Mouse (Mus musculus) limb, embryonic 11.5 days (tissue): Measurements from ENCODE around the gene Map4k2. TPM values are rescaled to one million over a fixed set of nuclear protein-coding genes. Genes with fewer than 3 reads are reported as not detected.
A peak's percentile ranks its signal among the peaks of the same experiment; 100 is the strongest.

Source experiments
- ATAC-seq: fragments of 200-750 bp; cut with Nextera tagmentation; 2 replicates; pipeline ENCODE4 v1.8.0; 2017; ENCODE audit warnings: low read depth; ENCODE audit not compliant: insufficient number of reproducible peaks, low FRiP score, low TSS enrichment
- DNase-seq: peaks from one replicate; pipeline ENCODE4 v3.0.0-alpha.2; 2015; ENCODE audit warnings: low spot score
- H3K27ac ChIP-seq: fragments of 300-500 bp; sonication (generic); replicated peaks from 2 replicates; pipeline ENCODE4 v1.5.1; 2014; ENCODE audit warnings: low read depth, mild to moderate bottlenecking, low read length
- H3K27me3 ChIP-seq: fragments of 300-500 bp; sonication (generic); 2 replicates; pipeline ENCODE4 v1.6.1; 2014; ENCODE audit warnings: mild to moderate bottlenecking, low read length, mixed read lengths; ENCODE audit not compliant: control insufficient read depth, insufficient read depth
- H3K36me3 ChIP-seq: fragments of 300-500 bp; sonication (generic); 2 replicates; pipeline ENCODE4 v1.6.1; 2014; ENCODE audit warnings: mild to moderate bottlenecking, low read length, moderate library complexity, mixed read lengths; ENCODE audit not compliant: control insufficient read depth, insufficient read depth
- H3K4me1 ChIP-seq: fragments of 300-500 bp; sonication (generic); 2 replicates; pipeline ENCODE4 v1.6.1; 2014; ENCODE audit warnings: low read length, mixed read lengths; ENCODE audit not compliant: control insufficient read depth, insufficient read depth
- H3K4me2 ChIP-seq: fragments of 300-500 bp; sonication (generic); 2 replicates; pipeline ENCODE4 v1.6.1; 2014; ENCODE audit warnings: low read depth, mild to moderate bottlenecking, moderate library complexity; ENCODE audit not compliant: severe bottlenecking
- H3K4me3 ChIP-seq: fragments of 300-500 bp; sonication (generic); 2 replicates; pipeline ENCODE4 v1.5.1; 2014; ENCODE audit warnings: low read depth, low read length
- H3K9ac ChIP-seq: fragments of 300-500 bp; sonication (generic); 2 replicates; pipeline ENCODE4 v1.6.1; 2014; ENCODE audit warnings: mild to moderate bottlenecking, low read length
- H3K9me3 ChIP-seq: fragments of 300-500 bp; sonication (generic); 2 replicates; pipeline ENCODE4 v1.6.1; 2016; ENCODE audit warnings: low read length; ENCODE audit not compliant: control insufficient read depth
- WGBS: fragments of 180-500 bp; shearing (Covaris S2); extraction: QIAGEN DNeasy Blood & Tissue Kit; methylation state at CpG from one replicate; pipeline ENCODE4 v1.1.7; 2014; 5-methylcytosine and 5-hydroxymethylcytosine counted together
- polyA plus RNA-seq: library from polyadenylated mRNA; unstranded; fragments of >200 nt; fragmentation: Nextera tagmentation; extraction: Ambion mirVana; gene quantifications from 2 replicates; pipeline ENCODE4 v1.2.1, GENCODE M21; 2014

The Map4k2 gene
- polyA plus RNA-seq, 1 experiment from 2014 or later, result 7.3 TPM

DNA sequence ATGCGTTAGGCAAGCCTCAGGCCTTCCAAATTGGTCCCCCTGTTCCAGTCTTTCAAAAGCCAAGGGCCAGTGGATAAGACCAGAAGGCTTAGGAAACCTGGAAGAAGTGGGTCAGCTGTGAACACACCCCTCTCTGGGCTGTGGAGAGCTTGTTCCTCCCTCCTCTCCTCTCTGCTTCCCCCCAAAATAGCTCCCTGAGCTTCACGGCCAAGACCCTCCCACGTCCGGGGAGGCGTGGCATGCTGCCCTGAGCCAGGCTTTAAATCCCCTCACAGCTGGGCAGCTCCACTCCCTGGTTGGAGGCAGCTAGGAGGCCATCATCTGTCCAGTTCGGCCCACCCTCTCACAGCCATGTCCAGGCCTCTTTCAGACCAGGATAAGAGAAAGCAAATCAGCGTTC lies 43.2 kb downstream of the Map4k2 start, which contains the start of gene Pygm:
Gene Pygm (plus strand): TSS at position 272 of the 400 bp plus-strand sequence.
- ATAC-seq (no peak), DNase-seq (peak; percentile 52)
- Histone ChIP-seq H3K4me1 (peaks cover 15% of the 10 kb centered on the region), H3K9ac (peak within 1 kb of the TSS; percentile 22; the same call in 1 of the 2 replicates), H3K9me3 (no peaks in the 10 kb centered on the region), H3K4me2 (no peak within 1 kb of the TSS), H3K27me3 (no peaks in the 10 kb centered on the region), H3K27ac (no peak within 1 kb of the TSS), H3K36me3 (no peaks in the 10 kb centered on the region), H3K4me3 (no peak within 1 kb of the TSS)
- 21% methylated on average over 7 of the region's 7 CpGs for WGBS

DNA sequence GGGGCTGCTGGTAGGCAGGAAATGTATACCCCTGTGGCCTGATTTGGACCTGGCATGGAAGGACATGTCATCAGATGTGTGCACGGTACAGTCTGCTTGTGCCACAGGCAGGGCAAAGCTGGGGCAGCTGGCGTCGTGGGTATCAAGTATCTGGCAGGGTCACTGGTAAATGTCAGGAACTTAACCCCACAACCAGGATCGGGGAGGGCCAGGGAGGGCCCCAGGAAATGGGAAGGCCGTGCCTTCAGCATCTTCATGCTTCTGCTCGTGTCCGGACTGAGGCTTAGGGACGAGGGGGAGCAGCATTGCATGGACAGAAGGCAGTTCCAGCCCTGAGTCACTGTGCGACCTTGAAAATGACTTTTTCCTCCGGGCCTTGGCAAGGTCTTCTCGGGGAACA lies 44.0 kb downstream of the Map4k2 start:
- no peaks in the 10 kb centered on the region for H3K9me3 ChIP-seq
- H3K4me2 ChIP-seq, result no peak overlapping the region
- no peaks in the 10 kb centered on the region for H3K27me3 ChIP-seq
- peaks cover 23% of the 10 kb centered on the region for H3K4me1 ChIP-seq
- no peak for DNase-seq
- 82% methylated on average over 11 of the region's 11 CpGs for WGBS
- no peak overlapping the region for H3K9ac ChIP-seq
- no peak overlapping the region for H3K27ac ChIP-seq
- no peak overlapping the region for H3K4me3 ChIP-seq
- no peak for ATAC-seq
- no peaks in the 10 kb centered on the region for H3K36me3 ChIP-seq

DNA sequence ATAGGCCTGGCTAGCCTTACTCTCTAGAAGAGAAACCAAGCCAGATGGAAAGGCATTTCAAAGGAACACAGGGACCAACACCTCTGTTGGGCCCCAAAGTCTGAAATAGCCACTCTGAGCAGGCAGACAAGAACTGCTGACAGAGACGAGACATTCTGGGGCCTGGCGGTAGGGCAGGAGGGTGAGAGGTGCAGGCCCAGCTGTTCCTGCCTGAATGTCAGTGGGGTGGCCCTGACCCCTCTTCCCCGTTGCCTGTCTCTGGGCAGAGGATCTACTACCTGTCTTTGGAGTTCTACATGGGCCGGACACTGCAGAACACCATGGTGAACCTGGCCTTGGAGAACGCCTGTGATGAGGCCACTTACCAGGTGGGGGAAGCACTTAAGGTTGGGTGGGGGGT lies 44.5 kb downstream of the Map4k2 start:
- no peak for ATAC-seq
- no peak for DNase-seq
- Histone ChIP-seq H3K9me3 (no peaks in the 10 kb centered on the region), H3K27me3 (no peaks in the 10 kb centered on the region), H3K27ac (no peak overlapping the region), H3K9ac (no peak overlapping the region), H3K4me3 (no peak overlapping the region), H3K4me1 (peaks cover 23% of the 10 kb centered on the region), H3K36me3 (no peaks in the 10 kb centered on the region), H3K4me2 (no peak overlapping the region)
- 80% methylated on average over 5 of the region's 5 CpGs for WGBS

DNA sequence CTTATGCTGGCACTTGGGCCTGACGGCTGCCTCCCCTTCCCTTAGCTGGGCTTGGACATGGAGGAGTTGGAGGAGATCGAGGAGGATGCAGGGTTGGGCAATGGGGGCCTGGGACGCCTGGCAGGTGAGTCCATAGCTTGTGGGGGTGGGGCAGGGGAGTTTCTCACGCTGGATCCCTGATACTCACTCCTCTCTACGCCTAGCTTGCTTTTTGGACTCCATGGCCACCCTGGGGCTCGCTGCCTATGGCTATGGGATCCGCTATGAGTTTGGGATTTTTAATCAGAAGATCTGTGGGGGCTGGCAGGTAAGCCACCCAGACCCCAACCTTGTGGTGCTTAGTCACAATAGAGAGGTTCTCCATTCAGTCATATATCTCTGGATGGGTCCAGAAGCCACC lies 44.9 kb downstream of the Map4k2 start:
- Histone ChIP-seq H3K4me1 (peaks cover 23% of the 10 kb centered on the region), H3K9me3 (no peaks in the 10 kb centered on the region), H3K27me3 (no peaks in the 10 kb centered on the region), H3K27ac (no peak overlapping the region), H3K9ac (no peak overlapping the region), H3K4me2 (no peak overlapping the region), H3K36me3 (no peaks in the 10 kb centered on the region), H3K4me3 (no peak overlapping the region)
- DNase-seq (no peak), ATAC-seq (no peak)
- WGBS, result 78% methylated on average over 7 of the region's 7 CpGs

DNA sequence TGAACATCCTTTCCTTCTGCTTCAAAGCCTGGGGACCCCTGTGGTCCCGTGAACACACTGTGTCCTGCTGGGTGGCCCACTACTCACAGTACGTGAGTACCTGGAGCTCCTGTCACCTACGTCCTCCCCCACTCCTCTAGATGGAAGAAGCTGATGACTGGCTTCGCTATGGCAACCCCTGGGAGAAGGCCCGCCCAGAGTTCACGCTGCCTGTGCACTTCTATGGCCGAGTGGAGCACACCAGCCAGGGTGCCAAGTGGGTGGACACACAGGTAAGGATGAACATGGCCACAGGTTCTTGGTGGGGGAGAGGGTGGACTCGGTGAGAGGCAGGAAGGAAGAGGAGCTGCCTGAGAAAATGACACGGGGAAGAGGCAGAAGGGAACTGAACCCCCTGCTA lies 45.3 kb downstream of the Map4k2 start:
- DNase-seq (no peak), ATAC-seq (no peak)
- H3K27me3 ChIP-seq, result no peaks in the 10 kb centered on the region
- no peaks in the 10 kb centered on the region for H3K9me3 ChIP-seq
- H3K27ac ChIP-seq, result no peak overlapping the region
- no peak overlapping the region for H3K4me2 ChIP-seq
- H3K4me1 ChIP-seq, result peaks cover 23% of the 10 kb centered on the region
- WGBS, result 61% methylated on average over 9 of the region's 9 CpGs
- H3K9ac ChIP-seq, result no peak overlapping the region
- H3K4me3 ChIP-seq, result no peak overlapping the region
- no peaks in the 10 kb centered on the region for H3K36me3 ChIP-seq

DNA sequence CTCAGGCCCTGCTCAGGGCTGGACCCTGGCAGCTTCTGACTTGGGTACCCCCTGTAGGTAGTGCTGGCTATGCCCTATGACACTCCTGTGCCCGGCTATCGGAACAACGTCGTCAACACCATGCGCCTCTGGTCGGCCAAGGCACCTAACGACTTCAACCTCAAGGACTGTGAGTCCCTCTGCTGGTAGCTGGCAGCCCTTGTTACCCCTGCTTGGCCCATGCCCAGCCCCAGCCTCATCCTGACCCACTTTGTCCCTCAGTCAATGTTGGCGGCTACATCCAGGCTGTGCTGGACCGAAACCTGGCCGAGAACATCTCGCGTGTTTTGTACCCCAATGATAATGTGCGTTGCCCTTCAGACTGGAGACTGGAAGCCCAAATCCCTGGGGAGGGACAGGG lies 47.1 kb downstream of the Map4k2 start:
- WGBS, result 82% methylated on average over 13 of the region's 13 CpGs
- Histone ChIP-seq H3K9me3 (no peaks in the 10 kb centered on the region), H3K4me1 (peaks cover 23% of the 10 kb centered on the region), H3K4me3 (no peak overlapping the region), H3K27me3 (no peaks in the 10 kb centered on the region), H3K27ac (no peak overlapping the region), H3K36me3 (no peaks in the 10 kb centered on the region), H3K9ac (no peak overlapping the region), H3K4me2 (no peak overlapping the region)
- DNase-seq (no peak), ATAC-seq (no peak)

DNA sequence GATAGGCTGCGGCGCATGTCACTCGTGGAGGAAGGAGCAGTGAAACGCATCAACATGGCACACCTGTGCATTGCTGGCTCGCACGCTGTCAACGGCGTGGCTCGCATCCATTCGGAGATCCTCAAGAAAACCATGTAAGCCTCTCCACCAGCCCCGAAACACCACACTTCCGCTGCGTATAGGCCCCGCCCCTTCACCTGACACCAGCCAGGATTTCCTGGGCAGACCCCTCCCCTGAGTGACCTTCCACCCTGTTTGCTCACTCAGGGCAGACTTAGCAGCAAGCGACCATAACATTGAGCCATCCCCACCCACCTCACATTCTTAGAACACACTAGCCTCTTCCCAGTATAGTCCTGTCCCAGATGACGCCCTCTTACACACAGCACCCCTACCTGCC lies 48.9 kb downstream of the Map4k2 start:
- WGBS, result 3% methylated on average over 16 of the region's 16 CpGs
- ATAC-seq, result 0 out of 2 replicates have a peak, but pooled peaks have one; percentile 23
- DNase-seq, result peak; percentile 63
- peak overlapping the region; percentile 68 for H3K4me2 ChIP-seq
- H3K4me3 ChIP-seq, result peak overlapping the region; percentile 27
- no peaks in the 10 kb centered on the region for H3K9me3 ChIP-seq
- H3K9ac ChIP-seq, result no peak overlapping the region; the same call in 1 of the 2 replicates
- H3K36me3 ChIP-seq, result no peaks in the 10 kb centered on the region
- no peak overlapping the region for H3K27ac ChIP-seq
- no peaks in the 10 kb centered on the region for H3K27me3 ChIP-seq
- peaks cover 9% of the 10 kb centered on the region for H3K4me1 ChIP-seq

DNA sequence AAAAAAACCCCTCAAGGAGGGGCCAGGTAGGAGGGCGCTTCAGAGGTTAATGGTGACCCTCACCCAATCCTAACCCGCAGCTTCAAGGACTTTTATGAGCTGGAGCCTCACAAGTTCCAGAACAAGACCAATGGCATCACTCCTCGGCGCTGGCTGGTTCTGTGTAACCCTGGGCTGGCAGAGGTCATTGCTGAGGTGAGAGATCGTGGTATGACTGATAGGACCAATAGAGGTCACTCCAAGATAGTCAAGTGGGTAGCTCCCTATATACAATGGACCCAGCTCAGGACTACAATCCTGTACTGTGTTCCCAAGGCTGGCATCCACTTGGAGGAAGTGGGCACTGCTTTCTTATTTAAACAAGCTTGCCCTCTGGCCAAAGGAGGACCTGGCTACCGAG lies 49.3 kb downstream of the Map4k2 start:
- ATAC-seq (no peak), DNase-seq (no peak)
- H3K4me2 ChIP-seq, result no peak overlapping the region; the same call in 1 of the 2 replicates
- WGBS, result 53% methylated on average over 6 of the region's 6 CpGs
- H3K27ac ChIP-seq, result no peak overlapping the region
- H3K27me3 ChIP-seq, result no peaks in the 10 kb centered on the region
- no peaks in the 10 kb centered on the region for H3K9me3 ChIP-seq
- peaks cover 9% of the 10 kb centered on the region for H3K4me1 ChIP-seq
- H3K9ac ChIP-seq, result no peak overlapping the region
- H3K4me3 ChIP-seq, result no peak overlapping the region
- H3K36me3 ChIP-seq, result no peaks in the 10 kb centered on the region

DNA sequence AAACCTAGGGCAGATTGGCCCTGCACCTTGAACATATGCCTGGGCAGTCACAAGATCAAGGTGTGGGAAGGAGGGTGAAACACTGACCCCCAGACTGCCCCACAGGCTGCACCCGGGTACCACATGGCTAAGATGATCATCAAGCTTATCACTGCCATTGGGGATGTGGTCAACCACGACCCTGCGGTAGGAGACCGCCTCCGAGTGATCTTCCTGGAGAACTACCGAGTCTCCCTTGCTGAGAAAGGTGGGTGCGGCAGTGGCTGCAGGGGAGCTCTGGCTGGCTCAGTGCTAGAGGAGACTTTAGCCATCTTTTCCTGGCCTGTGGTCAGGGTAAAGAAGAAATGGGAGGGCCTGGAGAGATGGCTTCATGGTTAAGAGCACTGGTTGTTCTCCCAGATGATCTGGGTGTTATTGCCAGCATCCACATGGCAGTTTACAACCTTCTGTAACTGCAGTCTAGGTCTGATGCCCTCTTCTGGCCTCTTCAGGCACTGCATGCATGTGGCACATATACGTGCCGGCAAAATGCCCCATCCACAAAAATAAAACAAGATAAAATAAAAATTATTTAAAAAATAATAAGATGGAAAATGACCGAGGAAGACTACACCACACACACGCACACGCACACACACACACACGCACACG lies 51.9 kb downstream of the Map4k2 start:
- H3K27me3 ChIP-seq, result peaks cover 4% of the 10 kb centered on the region
- H3K27ac ChIP-seq, result no peak overlapping the region
- DNase-seq (no peak), ATAC-seq (no peak)
- no peak overlapping the region for H3K4me3 ChIP-seq
- no peaks in the 10 kb centered on the region for H3K9me3 ChIP-seq
- H3K4me1 ChIP-seq, result peaks cover 9% of the 10 kb centered on the region
- 92% methylated on average over 14 of the region's 14 CpGs for whole genome bisulfite sequencing
- H3K36me3 ChIP-seq, result no peaks in the 10 kb centered on the region
- no peak overlapping the region for H3K9ac ChIP-seq
- H3K4me2 ChIP-seq, result no peak overlapping the region
